Mouse (Mus musculus) 3T3-L1 (cell line): ENCODE measurements at regions not wholly inside any gene's neighbourhood (a gene's known extent, or its start where the extent isn't known, plus 50 kb on each side); places are given as distances from the start of the nearest gene placed in this dataset.

Source experiments
- DNase-seq: peaks from one replicate; pipeline ENCODE4 v3.0.0-alpha.2; 2015; ENCODE audit warnings: low read depth, low spot score

DNA sequence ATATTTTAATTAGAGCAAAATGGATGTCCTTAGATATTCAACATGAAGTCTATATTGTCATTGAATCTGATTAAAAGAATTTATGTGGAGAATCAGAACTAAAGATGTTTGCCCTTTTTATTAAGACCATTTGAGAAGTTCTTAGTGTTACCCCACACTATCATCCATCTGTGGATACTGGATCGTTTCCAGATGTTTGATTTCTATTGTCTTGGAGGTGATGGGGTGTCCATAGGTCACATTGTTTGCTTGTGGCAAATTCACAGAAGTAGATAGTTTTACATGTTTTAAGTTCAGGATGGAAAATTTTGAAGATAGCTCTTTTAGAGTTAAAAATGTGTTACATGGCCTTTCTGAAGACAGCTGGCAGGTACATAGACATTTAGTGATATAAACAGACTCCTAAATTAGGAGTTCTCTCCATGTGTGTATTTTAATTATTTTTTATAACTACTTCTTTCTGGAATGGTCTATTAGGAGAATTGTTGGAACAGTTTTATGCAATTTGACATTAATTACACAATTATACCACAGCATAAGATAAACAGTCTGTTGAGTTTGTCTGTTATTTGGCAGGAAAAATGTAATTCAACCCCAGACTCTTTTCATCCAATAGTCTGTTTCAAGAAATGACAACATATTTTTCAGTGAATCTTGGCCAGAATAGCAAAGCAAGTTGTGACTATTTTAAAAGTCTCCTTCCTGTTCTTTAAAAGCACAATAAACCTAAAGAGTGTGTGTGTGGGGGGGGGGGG lies 368.8 kb upstream of the Plscr5 start:
- no peak for DNase-seq

- no peak for DNase-seq
These were observed 374.0 kb upstream of the Plscr5 start for GRCm38 (mm10) chr9:91818616-91819328.

- no peak for DNase-seq
These were observed 389.3 kb upstream of the Plscr5 start for GRCm38 (mm10) chr9:91803372-91803961.

DNA sequence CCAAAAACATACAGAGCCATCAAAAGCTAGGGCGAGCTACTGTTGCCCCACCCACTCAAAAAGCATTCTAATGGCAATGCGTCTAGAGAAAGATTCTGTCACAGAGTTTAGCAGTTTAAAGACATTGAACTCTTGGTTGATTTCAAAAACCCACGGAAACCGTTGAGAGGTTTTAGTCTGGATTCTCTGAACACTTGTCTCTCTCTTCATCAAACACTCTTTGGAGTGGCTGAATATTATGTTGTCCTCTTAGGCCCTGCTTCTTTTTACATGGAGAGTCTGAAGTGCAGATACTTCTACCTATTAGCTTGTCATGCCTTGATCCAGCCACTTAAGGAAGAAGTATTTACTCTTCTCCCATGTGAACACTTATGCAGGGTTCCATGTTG lies 393.9 kb upstream of the Plscr5 start:
- no peak for DNase-seq

DNA sequence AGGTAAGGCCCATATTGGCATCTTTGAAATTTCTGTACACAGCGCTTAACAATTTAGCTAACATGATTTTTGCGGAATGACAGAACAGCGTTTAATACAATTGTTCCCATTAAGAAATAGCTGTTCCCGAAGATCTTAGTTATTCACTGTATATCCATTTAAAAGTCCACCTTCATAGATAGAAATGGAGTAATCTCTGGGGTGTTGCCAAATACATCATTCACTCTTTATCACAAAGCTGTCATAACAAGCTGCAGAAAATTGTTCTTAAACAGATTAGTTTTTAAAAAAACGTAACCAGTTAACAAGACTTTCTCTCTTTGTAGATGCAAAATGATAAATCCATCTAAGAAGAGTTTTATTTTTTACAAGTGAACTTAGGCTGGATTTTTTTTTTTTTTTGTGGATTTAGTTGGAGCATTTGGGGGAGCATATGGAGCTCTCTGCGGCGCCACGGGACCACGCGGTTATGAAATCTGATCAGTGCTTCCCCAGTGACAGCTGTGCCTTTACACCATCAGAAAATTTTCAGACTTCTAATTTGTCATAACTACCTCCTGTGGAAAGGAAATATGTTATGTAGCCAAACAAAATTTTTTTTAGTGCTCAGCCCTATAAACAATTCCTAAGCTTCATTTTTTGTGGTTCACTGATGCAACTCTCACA lies 394.4 kb upstream of the Plscr5 start:
- DNase-seq: no peak

- no peak for DNase-seq
These were observed 395.8 kb upstream of the Plscr5 start for GRCm38 (mm10) chr9:91796976-91797375.

DNA sequence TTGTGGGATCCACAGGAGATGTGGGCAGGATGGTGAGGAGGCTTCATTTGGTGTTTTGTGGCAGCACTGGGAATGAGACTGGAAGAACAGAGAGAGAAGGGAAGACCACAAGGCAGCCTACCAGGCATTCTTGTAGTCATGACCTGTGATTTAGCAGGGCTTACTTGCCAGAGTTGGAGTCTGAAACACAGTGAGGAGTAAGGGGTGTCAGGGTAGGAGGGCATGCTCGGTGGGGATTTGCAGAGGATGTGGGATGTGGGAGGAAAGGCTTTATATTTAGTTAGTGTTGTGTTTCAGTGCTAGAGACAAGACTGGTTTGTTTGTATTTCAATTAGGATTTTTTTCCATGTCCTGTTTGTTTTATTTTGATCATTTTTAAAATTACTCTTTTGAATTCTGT lies 387.3 kb upstream of the Zic1 start:
- DNase-seq: no peak

DNA sequence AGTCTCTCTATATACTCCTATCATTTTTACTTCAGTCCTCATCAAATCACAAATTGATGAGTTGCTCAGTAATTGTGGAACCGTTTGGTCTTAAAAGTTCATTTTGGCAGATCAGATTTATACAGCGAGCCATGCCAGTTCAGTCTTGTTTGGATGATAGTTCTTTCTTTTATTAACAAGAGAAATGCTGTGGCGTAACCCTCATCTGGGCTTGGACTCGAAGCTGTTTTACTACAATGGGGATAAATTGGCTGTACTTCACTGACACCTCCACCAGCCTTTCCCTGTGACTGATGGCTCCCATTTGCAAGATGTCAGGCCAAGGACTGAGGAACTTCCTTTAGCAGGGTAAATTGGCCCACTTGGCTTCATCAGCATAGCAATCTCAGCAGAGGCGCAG lies 345.5 kb upstream of the Zic1 start:
- DNase-seq: no peak

- DNase-seq: no peak
These were observed 315.2 kb upstream of the Zic1 start for GRCm38 (mm10) chr9:91680859-91681258.

- no peak for DNase-seq
These were observed 301.1 kb upstream of the Zic1 start for GRCm38 (mm10) chr9:91666667-91667066.

DNA sequence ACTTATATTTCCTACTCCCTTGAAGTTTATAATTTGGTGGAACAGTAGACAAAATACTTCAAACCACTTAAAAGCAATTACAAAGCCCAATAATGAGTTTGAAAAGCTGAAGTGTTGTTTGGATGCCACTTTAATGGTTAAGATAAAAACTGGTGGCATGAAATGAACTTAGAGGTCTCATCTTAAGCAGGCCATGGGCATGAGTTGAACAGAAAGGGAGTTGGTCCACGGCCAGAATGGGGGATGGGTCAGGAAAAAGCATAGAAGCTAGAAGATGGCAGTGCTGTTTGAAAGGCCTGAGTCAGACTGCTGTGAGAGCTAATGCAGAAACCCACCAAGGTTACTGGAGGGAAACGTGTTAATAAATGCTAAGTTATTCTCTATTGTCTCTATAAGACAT lies 294.5 kb upstream of the Zic1 start:
- no peak for DNase-seq

DNA sequence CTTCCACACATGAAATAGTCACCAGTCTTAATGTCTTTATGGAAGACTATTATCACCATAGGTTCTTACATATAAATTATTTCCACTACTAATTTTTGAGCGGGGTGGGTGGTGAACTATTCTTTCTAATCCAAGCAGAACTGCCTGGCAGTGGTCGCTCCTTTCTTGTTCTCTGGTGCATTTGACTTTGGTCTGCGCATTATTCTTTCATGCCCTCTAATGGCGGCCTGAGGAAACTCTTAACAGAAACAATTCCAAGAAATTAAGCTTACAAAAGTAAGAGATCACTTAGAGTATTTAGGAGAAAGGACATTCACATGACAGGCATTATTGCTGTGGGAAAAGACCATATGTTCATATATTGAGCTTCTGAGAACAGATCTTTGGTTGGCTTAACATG lies 288.5 kb upstream of the Zic1 start:
- DNase-seq: no peak

GRCm38 (mm10) chr9:91652384-91653100 lies 286.9 kb upstream of the Zic1 start:
- no peak for DNase-seq

DNA sequence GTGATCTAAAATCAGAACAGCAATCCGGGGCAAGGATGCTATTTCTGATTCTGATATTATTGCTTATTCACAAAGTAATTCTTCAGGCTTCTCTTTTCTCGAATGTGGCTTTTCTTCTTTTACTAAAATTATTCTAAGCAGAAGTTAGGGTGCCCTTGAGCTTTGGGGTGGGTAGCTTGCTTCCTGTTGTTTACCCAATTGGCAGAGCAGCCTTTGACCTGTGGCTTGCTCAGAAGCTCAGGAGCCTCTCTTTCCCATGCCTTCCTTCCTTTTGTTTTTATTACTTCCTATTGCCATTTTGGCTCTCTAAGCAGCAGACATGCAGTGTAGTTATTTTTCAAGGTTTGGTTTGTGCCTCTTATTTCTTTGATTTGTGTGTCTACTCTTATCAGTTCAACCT lies 244.8 kb upstream of the Zic1 start:
- DNase-seq: no peak

GRCm38 (mm10) chr9:91609457-91610166 lies 244.0 kb upstream of the Zic1 start:
- no peak for DNase-seq

DNA sequence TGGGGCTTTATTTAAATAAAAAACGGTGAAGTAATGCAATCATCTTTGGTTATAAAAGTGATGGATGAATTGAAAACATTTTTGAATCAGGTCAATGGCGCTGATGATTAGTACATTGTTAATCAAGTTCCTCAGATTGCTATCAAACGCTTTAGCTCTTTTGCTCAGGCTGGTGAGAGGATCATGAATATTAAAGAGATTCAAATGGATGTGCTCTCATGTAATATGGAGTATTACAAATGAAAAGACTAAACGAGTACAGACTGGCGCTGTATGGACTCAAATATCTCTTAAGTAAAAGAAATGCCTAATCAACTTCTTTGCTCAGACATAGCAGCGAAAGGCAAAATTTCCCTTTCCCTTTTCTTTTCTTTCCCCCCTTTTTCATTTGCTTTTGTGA lies 236.1 kb upstream of the Zic1 start:
- DNase-seq: no peak

GRCm38 (mm10) chr9:91591915-91592314 lies 226.3 kb upstream of the Zic1 start:
- no peak for DNase-seq

GRCm38 (mm10) chr9:91588756-91589155 lies 223.1 kb upstream of the Zic1 start:
- DNase-seq: no peak

- no peak for DNase-seq
These were observed 222.3 kb upstream of the Zic1 start for GRCm38 (mm10) chr9:91587861-91588260.

DNA sequence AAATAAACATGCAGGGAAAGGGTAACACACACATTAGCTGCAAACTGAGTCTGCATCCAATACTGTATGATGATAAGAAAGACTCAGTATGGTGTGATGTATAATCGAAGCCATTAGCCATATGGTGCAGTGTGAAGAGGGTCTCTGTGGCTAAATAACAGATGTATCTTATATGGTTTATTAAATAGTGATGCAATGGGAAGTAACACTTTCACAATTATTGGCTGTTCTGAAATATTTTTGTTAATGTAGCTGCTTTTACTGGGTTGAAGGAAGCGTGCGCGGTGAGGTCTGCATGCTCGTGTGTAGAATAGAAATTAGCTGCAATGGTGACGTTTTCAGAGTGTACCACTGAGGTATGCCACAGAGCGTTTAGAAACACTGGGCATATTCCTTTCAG lies 221.7 kb upstream of the Zic1 start:
- no peak for DNase-seq

GRCm38 (mm10) chr9:91586635-91587034 lies 221.0 kb upstream of the Zic1 start:
- DNase-seq: no peak
